Mouse (Mus musculus): Measurements from ENCODE around the gene Lrrc20. TPM values are rescaled to one million over a fixed set of nuclear protein-coding genes. Genes with fewer than 3 reads are reported as not detected.

Lrrc20 gene
- total and polyA plus RNA-seq, 2 experiments from 2014 or later: 8.3 to 15.5 TPM

DNA sequence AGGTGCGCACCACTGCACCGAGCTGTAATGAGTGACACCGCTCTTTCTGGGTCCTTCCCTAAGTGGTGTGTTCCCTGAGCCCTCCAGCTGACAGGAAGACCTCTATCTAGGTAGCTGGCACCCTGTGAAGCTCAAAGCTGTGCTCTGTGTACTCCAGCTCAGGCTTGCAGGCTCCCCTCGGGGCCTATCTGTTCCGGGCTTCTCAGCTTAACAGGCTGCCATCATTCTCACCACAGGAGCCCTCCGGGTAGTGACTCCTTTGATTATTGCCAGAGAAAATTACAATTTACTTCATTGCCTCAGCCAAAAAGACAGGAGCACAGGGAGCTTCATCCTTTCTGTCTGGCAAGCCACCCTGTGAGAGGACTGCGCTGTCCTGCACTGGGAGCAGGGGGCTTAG, 57.7 kb downstream of the Lrrc20 start:
- Histone ChIP-seq H3K4me1 (ENCODE audit: insufficient read depth, low read length) (peaks cover 11% of the 10 kb centered on the region; the same call in 1 of the 2 replicates), H3K9ac (replicated peaks; ENCODE audit: low read length, poor library complexity, severe bottlenecking) (no peak overlapping the region), H3K27me3 (ENCODE audit: insufficient read depth, low read length) (no peaks in the 10 kb centered on the region), H3K27ac (ENCODE audit: low read depth, low read length) (no peak overlapping the region), H3K9me3 (ENCODE audit: low read length) (no peaks in the 10 kb centered on the region), H3K36me3 (ENCODE audit: insufficient read depth, low read length) (no peaks in the 10 kb centered on the region), H3K4me2 (ENCODE audit: low read depth, low read length, poor library complexity, severe bottlenecking) (no peak overlapping the region), H3K4me3 (ENCODE audit: low read depth, low read length) (no peak overlapping the region)
- no peak for ATAC-seq (ENCODE audit: low FRiP score)
- 56% methylated on average over 7 of the region's 7 CpGs for WGBS
- no peak for DNase-seq (ENCODE audit: low spot score)
- TF ChIP-seq CTCF (IDR thresholded peaks at IDR 0.05): no peak

- no peaks in the 10 kb centered on the region for H3K9me3 ChIP-seq (ENCODE audit: low read length)
- no peaks in the 10 kb centered on the region for H3K36me3 ChIP-seq (ENCODE audit: insufficient read depth, low read length)
- peaks cover 12% of the 10 kb centered on the region; the same call in 1 of the 2 replicates for H3K4me1 ChIP-seq (ENCODE audit: insufficient read depth, low read length)
- 33% methylated on average over 3 of the region's 3 CpGs for WGBS
- DNase-seq (ENCODE audit: low spot score) (peak; percentile 35), ATAC-seq (ENCODE audit: low FRiP score) (peak; percentile 69)
- H3K27ac ChIP-seq (ENCODE audit: low read depth, low read length): peak overlapping the region; percentile 13
- no peak overlapping the region; the same call in 1 of the 2 replicates for H3K9ac ChIP-seq (replicated peaks; ENCODE audit: low read length, poor library complexity, severe bottlenecking)
- H3K4me3 ChIP-seq (ENCODE audit: low read depth, low read length): no peak overlapping the region
- TF ChIP-seq CTCF (IDR thresholded peaks at IDR 0.05): no peak
- H3K27me3 ChIP-seq (ENCODE audit: insufficient read depth, low read length): no peaks in the 10 kb centered on the region
- no peak overlapping the region for H3K4me2 ChIP-seq (ENCODE audit: low read depth, low read length, poor library complexity, severe bottlenecking)
These were observed 58.9 kb downstream of the Lrrc20 start for GRCm38 (mm10) chr10:61534371-61535101.

GRCm38 (mm10) chr10:61535441-61535840, 59.8 kb downstream of the Lrrc20 start:
- H3K4me1 ChIP-seq (ENCODE audit: insufficient read depth, low read length): peaks cover 12% of the 10 kb centered on the region; the same call in 1 of the 2 replicates
- WGBS: 69% methylated on average over 4 of the region's 4 CpGs
- no peak for ATAC-seq (ENCODE audit: low FRiP score)

GRCm38 (mm10) chr10:61536130-61537035, 60.8 kb downstream of the Lrrc20 start:
- peak; percentile 35 for DNase-seq (ENCODE audit: low spot score)
- 36% methylated on average over 20 of the region's 20 CpGs for WGBS
- TF ChIP-seq CTCF (IDR thresholded peaks at IDR 0.05): no peak
- peaks cover 12% of the 10 kb centered on the region; the same call in 1 of the 2 replicates for H3K4me1 ChIP-seq (ENCODE audit: insufficient read depth, low read length)
- no peaks in the 10 kb centered on the region for H3K9me3 ChIP-seq (ENCODE audit: low read length)
- H3K27me3 ChIP-seq (ENCODE audit: insufficient read depth, low read length): no peaks in the 10 kb centered on the region
- no peaks in the 10 kb centered on the region for H3K36me3 ChIP-seq (ENCODE audit: insufficient read depth, low read length)
- H3K9ac ChIP-seq (replicated peaks; ENCODE audit: low read length, poor library complexity, severe bottlenecking): no peak overlapping the region
- ATAC-seq (ENCODE audit: low FRiP score): no peak
- no peak overlapping the region for H3K4me2 ChIP-seq (ENCODE audit: low read depth, low read length, poor library complexity, severe bottlenecking)
- no peak overlapping the region for H3K27ac ChIP-seq (ENCODE audit: low read depth, low read length)
- H3K4me3 ChIP-seq (ENCODE audit: low read depth, low read length): no peak overlapping the region

More at GRCm38 (mm10) chr10:61535441-61535840, 59.8 kb downstream of the Lrrc20 start:
- no peak overlapping the region for H3K9ac ChIP-seq (replicated peaks; ENCODE audit: low read length, poor library complexity, severe bottlenecking)
- no peaks in the 10 kb centered on the region for H3K27me3 ChIP-seq (ENCODE audit: insufficient read depth, low read length)
- DNase-seq (ENCODE audit: low spot score): no peak
- no peaks in the 10 kb centered on the region for H3K36me3 ChIP-seq (ENCODE audit: insufficient read depth, low read length)
- H3K27ac ChIP-seq (ENCODE audit: low read depth, low read length): 0 out of 2 replicates have a peak overlapping the region, but pooled peaks have one; percentile 13
- no peak for TF ChIP-seq CTCF (IDR thresholded peaks at IDR 0.05)
- no peak overlapping the region for H3K4me3 ChIP-seq (ENCODE audit: low read depth, low read length)
- H3K9me3 ChIP-seq (ENCODE audit: low read length): no peaks in the 10 kb centered on the region
- H3K4me2 ChIP-seq (ENCODE audit: low read depth, low read length, poor library complexity, severe bottlenecking): no peak overlapping the region

DNA sequence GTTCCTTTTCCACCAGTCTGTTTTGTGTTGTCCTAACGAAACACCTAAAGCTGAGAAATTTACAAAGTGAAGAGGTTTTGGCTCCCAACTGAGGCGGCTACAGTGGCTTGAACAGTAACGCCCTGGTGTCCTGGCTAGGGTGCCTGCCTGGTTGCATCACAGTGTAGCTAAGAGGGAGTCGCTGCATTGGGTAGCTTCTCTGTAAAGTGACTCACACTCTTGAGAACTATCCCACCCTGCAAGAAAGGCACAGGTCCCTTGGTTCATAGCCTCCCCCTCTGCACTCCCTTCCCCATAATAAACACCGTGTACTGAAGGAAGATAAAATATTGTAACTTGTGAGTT, 61.4 kb downstream of the Lrrc20 start:
- H3K4me3 ChIP-seq (ENCODE audit: low read depth, low read length): no peak overlapping the region
- ATAC-seq (ENCODE audit: low FRiP score) (no peak), DNase-seq (ENCODE audit: low spot score) (no peak)
- no peaks in the 10 kb centered on the region for H3K27me3 ChIP-seq (ENCODE audit: insufficient read depth, low read length)
- WGBS: 91% methylated on average over 5 of the region's 5 CpGs
- H3K4me1 ChIP-seq (ENCODE audit: insufficient read depth, low read length): peaks cover 12% of the 10 kb centered on the region; the same call in 1 of the 2 replicates
- no peak for TF ChIP-seq CTCF (IDR thresholded peaks at IDR 0.05)
- H3K36me3 ChIP-seq (ENCODE audit: insufficient read depth, low read length): no peaks in the 10 kb centered on the region
- no peak overlapping the region for H3K4me2 ChIP-seq (ENCODE audit: low read depth, low read length, poor library complexity, severe bottlenecking)
- no peak overlapping the region for H3K27ac ChIP-seq (ENCODE audit: low read depth, low read length)
- H3K9me3 ChIP-seq (ENCODE audit: low read length): no peaks in the 10 kb centered on the region
- no peak overlapping the region for H3K9ac ChIP-seq (replicated peaks; ENCODE audit: low read length, poor library complexity, severe bottlenecking)
